Mouse (Mus musculus) testis, adult 2 months (tissue): ENCODE measurements around the gene Ankrd17. TPM values are rescaled to one million over a fixed set of nuclear protein-coding genes. Genes with fewer than 3 reads are reported as not detected.

Experiments
- H3K27ac ChIP-seq: fragments of 200-500 bp; 2 replicates; pipeline ENCODE4 v1.5.1; 2012; ENCODE audit warnings: low read depth, low read length; ENCODE audit not compliant: control insufficient read depth, insufficient read depth
- H3K27me3 ChIP-seq: fragments of 200-500 bp; 2 replicates; pipeline ENCODE4 v1.6.1; 2012; ENCODE audit warnings: mild to moderate bottlenecking, low read length, moderate library complexity; ENCODE audit not compliant: control insufficient read depth, insufficient read depth
- H3K36me3 ChIP-seq: fragments of 200-500 bp; 2 replicates; pipeline ENCODE4 v1.6.1; 2012; ENCODE audit warnings: mild to moderate bottlenecking, low read length; ENCODE audit not compliant: control insufficient read depth, insufficient read depth
- H3K4me1 ChIP-seq: fragments of 200-500 bp; 2 replicates; pipeline ENCODE4 v1.6.1; 2012; ENCODE audit warnings: low read length; ENCODE audit not compliant: control insufficient read depth, insufficient read depth
- H3K4me3 ChIP-seq: fragments of 200-500 bp; 2 replicates; pipeline ENCODE4 v1.5.1; 2012; ENCODE audit warnings: low read depth, mild to moderate bottlenecking, low read length, moderate library complexity, mixed read lengths; ENCODE audit not compliant: control insufficient read depth
- CTCF ChIP-seq: fragments of 200-500 bp; IDR thresholded peaks from 2 replicates; pipeline ENCODE4 v1.5.1; 2012; ENCODE audit warnings: low read depth, mild to moderate bottlenecking, inconsistent platforms, low read length, moderate library complexity; ENCODE audit not compliant: control insufficient read depth, insufficient read depth, insufficient replicate concordance
- POLR2A ChIP-seq: fragments of 200-500 bp; IDR thresholded peaks from 2 replicates; pipeline ENCODE4 v1.6.1; 2012; ENCODE audit warnings: low read depth, mild to moderate bottlenecking, inconsistent platforms, low read length, moderate library complexity; ENCODE audit not compliant: control insufficient read depth
- polyA plus RNA-seq: library from polyadenylated mRNA; depleted of rRNA; stranded (reverse); fragments of >200 nt; gene quantifications from 2 replicates; pipeline ENCODE4 v1.2.3, GENCODE M21; 2012

Ankrd17 gene
- polyA plus RNA-seq, 1 experiment, result 18.2 TPM

DNA sequence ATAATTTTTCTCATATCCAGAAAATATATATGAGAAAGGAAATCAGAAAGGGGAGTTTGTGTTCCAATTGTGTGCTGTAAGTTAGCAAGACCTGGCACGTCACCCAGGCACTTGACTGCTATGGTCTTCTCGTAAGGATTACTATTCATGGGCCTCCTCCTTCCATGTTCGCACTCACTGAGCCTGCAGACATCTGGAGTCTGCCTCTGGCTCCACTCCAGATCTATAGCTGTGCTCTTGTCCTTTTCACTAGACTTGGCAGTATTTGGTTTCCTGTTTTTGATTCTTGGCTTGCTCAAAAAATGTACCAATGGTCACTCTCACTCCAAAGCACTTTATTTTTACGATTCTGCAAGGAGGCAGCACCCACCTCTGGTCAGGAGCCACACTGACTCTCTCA is 15.1 kb upstream of the Ankrd17 start:
- Histone ChIP-seq H3K36me3 (no peaks in the 10 kb centered on the region), H3K27me3 (no peaks in the 10 kb centered on the region), H3K4me3 (no peak overlapping the region), H3K27ac (no peak overlapping the region), H3K4me1 (no peaks in the 10 kb centered on the region)
- TF ChIP-seq POLR2A (no peak), CTCF (no peak)

DNA sequence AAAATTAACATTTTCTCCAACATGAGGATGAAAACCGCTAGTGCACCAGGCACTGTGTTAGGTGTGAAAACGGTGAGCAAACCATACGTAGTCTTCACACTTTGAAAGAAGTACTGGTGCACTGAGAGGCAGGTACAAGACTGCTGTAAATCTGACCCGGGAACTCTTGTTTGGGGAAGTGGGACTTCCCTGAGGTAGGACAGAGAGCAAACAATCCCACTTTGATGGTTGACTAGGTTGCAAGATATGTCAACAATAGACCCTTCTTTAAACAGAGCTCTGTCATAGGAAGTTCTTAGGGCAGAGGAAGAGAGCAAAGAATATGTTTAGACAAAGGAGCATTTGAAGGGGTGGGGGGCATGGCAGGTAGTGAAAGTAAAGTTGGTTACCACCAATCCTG is 7.3 kb upstream of the Ankrd17 start:
- TF ChIP-seq POLR2A (no peak), CTCF (no peak)
- Histone ChIP-seq H3K27me3 (no peaks in the 10 kb centered on the region; the same call in 1 of the 2 replicates), H3K27ac (no peak overlapping the region), H3K4me3 (no peak overlapping the region), H3K4me1 (no peaks in the 10 kb centered on the region), H3K36me3 (no peaks in the 10 kb centered on the region)

DNA sequence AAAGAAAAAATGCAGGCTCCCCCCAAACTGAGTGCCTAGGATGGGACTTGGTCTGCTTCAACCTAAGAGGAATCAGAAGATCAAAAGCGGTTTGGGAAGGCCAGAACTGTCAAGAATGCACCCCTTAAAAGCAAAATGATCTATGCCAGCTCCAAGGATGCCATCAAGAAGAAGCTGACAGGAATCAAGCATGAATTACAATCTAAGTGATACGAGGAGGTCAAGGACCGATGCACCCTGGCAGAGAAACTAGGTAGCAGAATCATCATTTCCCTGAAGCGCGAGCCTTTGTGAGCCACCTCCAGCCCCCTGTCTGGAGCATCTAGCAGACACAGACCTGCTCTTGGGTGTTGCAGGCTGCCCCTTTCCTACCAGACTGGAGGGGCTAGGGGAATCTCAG is 4.0 kb upstream of the Ankrd17 start:
- Histone ChIP-seq H3K4me1 (peaks cover 3% of the 10 kb centered on the region; the same call in 1 of the 2 replicates), H3K27ac (no peak overlapping the region), H3K36me3 (no peaks in the 10 kb centered on the region), H3K4me3 (no peak overlapping the region), H3K27me3 (no peaks in the 10 kb centered on the region; the same call in 1 of the 2 replicates)
- TF ChIP-seq POLR2A, result no peak
- no peak for TF ChIP-seq CTCF

DNA sequence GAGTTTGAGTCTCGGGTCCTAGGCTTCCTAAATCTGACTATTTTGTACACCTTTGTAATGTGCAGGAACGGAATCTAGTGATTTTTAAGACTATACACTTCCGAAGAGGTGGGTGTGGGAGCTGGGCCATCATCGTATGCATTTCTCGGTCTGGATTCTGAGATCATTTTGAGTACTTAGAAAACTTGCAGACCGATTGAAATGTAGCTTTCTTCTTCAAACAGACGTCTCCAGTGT is 608 bp upstream of the Ankrd17 start, which contains the start of gene Gm9958:
Gm9958 (plus strand) TSS at position 138 of the 237 bp plus-strand sequence.
- H3K4me3 ChIP-seq, result peak within 1 kb of the TSS; percentile 96
- no peaks in the 10 kb centered on the region for H3K27me3 ChIP-seq
- peak within 1 kb of the TSS; percentile 93 for H3K27ac ChIP-seq
- no peaks in the 10 kb centered on the region for H3K36me3 ChIP-seq
- TF ChIP-seq CTCF (no peak), POLR2A (no peak)
- H3K4me1 ChIP-seq, result peaks cover 3% of the 10 kb centered on the region

DNA sequence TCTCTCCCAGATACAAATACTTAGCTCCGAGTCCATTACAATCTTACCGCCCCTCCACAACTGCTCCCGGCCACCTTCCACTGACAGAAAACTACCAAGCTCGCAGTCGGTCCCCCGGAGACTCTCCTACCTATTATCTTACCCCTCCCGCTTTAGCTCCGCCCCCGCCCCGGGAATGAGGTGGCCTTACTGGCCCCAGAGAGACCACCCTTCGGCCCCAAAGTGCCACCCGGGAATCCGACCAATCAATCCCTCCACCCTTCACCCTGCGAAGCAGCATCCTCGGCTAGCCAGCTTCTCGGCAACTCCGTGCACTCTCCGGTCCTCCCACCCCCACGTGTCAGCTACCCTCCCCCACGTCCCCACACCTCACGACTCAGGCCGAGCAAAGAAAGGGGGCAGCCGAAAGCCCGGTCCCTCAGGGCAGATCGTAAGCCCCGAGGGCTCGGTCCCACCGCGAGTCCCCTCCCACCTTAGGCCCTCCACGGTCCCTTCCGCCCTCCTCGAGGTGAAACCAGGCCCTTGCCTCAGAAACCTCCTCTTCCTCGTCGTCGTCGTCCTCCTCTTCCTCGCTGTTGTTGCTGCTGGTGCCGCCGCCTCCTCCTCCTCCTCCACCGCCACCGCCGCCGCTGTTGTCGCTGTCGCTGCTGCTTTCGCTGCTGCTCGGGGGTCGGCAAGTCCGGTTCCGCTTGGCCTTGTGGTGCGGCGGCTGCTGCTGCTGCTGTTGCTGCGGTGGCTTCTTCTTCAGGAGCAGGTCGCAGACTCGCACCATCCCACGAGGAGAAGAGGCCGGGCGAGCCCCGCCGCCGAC is 1.0 kb downstream of the Ankrd17 start:
- H3K36me3 ChIP-seq, result no peaks in the 10 kb centered on the region
- H3K27me3 ChIP-seq, result no peaks in the 10 kb centered on the region
- peak overlapping the region; percentile 90 for H3K27ac ChIP-seq
- TF ChIP-seq POLR2A (no peak), CTCF (no peak)
- H3K4me3 ChIP-seq, result peak overlapping the region; percentile 96
- peaks cover 3% of the 10 kb centered on the region for H3K4me1 ChIP-seq

DNA sequence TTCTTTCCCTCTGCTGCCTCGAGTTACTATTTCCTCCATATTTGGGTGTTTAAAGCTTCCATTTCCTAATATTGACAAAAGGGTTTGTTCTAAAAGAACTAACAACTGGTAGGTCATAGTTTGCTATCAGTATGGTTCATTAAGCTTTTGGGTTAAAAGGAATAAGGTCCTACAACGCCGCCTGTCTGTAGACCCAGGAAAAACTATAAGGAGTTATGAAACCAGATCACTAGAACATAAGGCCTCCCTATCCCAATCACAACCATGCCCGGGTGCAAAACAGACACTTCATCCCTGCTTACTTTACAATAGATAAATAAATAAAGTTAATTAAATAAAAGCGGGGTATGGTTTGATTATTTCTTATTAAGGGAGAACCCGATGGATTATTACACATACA is 1.9 kb downstream of the Ankrd17 start:
- peak overlapping the region; percentile 96; the same call in 1 of the 2 replicates for H3K4me3 ChIP-seq
- H3K27ac ChIP-seq, result no peak overlapping the region
- no peaks in the 10 kb centered on the region for H3K27me3 ChIP-seq
- H3K36me3 ChIP-seq, result no peaks in the 10 kb centered on the region
- peaks cover 3% of the 10 kb centered on the region for H3K4me1 ChIP-seq
- TF ChIP-seq POLR2A, result no peak
- no peak for TF ChIP-seq CTCF

DNA sequence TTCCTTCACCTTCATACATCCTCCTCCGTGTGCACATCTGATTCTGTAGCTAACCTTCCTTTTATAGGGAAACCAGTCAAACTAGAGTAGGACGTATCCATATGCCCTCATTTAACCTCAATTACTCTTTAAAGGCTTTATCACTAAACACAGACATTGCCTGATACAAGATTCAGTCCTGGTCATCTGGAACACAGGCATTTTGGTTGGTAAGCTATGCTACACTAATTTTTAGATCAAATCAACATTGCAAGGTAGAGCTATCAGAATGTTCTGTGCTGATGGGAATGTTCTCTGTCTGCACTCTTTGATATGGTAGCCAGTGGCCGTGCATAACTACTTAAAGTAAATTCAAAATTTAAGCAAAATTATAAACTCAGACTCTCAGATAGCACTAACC is 10.6 kb downstream of the Ankrd17 start:
- TF ChIP-seq POLR2A (no peak), CTCF (no peak)
- H3K36me3 ChIP-seq, result no peaks in the 10 kb centered on the region

More for the DNA sequence above, 10.6 kb downstream of the Ankrd17 start:
- H3K27ac ChIP-seq, result no peak overlapping the region
- H3K4me1 ChIP-seq, result no peaks in the 10 kb centered on the region
- no peak overlapping the region for H3K4me3 ChIP-seq
- no peaks in the 10 kb centered on the region for H3K27me3 ChIP-seq
